Mouse (Mus musculus) left cerebral cortex, adult 18-20 months (tissue): ENCODE measurements around the gene Olig1. TPM values are rescaled to one million over a fixed set of nuclear protein-coding genes. Genes with fewer than 3 reads are reported as not detected.

ENCODE experiments used
- DNase-seq, 2 experiments: peaks; one replicate each; pipeline ENCODE4 v3.0.0; 2021 to 2022; ENCODE audit warnings: low spot score in 2 of 2, mixed read lengths in 1 of 2
- total RNA-seq, 2 experiments: library from RNA; stranded (reverse); gene quantifications; 2 replicates each; pipeline ENCODE4 v1.2.3; 2021

Olig1 gene
- total RNA-seq, 2 experiments from 2014 or later = 67.3 to 77.0 TPM

DNA sequence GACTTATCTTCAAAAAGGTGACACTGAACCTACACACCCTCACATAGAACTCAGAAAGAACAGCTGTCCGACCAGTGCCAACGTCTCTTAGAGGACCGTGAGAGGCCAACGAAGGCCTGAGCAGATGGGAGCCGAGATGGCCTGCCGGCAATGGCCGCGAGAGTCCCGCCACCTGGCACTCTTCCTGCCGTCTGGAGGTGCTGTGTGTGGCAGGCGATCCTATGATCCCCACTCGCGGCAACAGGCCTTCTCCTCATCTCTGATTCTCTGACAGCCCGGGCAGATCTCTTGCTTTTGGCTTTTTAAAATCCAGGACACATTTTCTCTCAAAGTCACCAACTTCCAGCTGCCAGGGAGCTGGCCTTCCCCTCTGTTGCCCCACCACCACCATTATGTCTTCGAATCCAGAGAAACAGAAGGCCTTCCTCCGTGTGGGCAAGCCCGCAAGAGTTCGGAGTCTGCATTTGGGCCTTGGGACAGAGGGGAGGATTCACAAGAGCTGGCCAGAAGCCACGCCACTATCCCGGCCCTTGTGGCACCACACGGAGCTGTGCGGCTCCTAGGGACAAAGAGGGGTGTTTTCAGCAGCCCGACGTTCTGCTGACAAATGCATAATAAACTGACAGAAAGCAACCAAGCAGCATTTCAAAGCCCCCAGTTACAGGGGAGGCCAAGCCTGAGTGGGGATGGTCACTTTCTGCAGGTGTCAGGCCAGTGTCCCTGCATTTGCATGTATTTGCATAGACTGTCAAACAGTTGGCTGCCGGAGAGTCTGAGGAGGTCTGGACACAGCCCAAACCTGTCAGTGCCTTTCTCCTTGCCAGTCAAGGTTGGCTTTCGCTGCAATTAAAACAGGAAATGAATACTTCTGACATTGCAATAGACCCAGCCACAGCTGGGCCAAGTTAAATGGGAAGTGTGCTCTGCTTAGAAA is 34.5 kb downstream of the Olig1 start:
- DNase-seq = peak in 1 of 2 experiments; percentile 18

DNA sequence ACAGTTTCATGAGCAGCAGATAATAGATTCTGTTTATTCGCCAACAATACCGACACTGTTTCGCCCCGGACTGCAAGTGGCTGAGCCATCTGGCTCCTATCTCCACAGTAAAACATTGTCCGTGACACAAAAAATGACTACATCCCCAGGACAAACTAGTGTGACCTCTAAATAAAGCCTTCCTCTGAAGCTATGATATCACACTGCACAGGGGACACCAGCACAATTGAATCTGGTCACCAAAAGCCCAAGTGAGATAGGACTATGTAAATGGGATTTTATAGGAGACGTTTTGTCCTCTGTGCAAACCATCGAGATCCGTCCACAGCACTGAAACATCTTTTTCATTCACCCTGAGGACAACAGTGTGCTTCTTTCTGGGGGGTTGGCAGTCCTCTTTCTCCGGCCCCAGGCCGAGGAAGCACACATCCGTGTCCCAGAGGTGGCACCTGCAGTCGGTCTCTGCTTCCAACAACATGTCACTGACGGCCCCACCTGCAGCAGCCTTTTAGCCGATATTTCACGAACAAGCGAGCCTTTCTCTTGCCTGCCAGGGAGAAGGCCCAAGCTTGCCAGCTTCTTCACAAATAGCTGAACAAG is 36.0 kb downstream of the Olig1 start:
- peak in 1 of 2 experiments; percentile 26 for DNase-seq

DNA sequence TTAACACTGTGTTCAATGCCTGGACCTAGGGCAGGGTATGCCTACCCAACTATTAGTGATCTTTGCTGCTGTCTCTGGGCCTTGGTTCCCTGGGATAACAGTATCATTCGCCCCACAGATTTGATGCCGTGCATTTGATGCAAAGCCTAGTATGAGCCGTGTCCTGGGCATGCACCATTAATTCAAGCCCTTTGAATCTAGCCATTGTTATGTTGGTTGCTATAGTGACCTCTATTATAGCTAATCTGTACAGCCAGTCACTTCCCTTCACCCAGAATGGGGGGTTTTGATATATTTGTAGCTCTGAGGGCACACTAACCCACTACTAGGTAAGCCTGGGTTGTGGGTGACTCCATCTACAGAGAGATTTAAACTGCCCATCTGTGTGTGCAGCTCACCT is 40.3 kb downstream of the Olig1 start:
- no peak for DNase-seq

DNA sequence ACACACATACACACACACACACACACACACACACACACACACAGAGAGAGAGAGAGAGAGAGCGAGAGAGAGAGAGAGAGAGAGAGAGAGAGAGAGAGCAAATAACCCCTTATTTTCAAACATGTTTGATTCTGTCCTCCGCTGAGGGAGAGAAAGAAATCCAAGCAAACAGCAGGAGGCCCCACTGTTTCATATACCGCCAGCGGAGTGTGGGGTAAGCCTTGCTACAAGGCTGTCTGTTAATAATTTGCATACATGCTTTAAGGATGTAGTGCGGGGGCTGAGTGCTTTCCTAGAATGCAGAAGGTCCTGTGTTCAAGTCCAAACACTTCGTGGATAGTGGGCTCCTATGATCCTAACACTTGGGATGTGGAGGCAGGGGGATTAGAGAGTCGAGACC is 43.3 kb downstream of the Olig1 start:
- no peak for DNase-seq

DNA sequence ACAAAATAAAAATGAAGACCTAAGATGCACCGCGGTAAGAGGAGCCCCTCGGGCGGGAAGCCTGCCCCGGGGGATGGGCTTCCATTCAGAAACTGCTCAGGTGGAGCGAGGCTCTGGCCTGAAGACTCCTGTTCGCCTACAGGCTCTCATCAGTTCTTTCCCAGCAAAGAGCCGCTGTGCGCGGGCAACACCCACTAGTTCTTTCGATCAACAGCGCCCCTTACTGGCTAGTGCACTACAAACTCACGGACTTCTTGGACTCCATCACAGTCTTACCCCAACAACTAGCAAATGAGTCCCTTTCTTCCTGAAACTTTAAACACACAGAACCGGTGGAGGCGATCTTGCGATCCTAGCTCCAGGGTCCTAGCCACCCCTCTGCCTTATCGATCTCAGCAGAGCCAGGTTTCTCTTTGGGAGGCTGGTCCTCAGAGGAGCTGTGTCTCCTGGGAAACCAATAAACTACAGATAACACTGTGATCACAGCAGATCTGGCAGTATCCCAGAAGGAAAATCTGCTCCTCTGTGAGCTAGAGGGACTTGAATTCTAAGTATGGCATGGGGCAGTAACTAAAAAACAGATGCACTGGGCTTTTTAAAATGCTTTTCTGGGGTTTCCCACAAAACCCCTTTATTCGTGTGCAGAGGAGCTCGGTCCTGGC is 44.7 kb downstream of the Olig1 start:
- DNase-seq = peak; percentile 73 to 78

DNA sequence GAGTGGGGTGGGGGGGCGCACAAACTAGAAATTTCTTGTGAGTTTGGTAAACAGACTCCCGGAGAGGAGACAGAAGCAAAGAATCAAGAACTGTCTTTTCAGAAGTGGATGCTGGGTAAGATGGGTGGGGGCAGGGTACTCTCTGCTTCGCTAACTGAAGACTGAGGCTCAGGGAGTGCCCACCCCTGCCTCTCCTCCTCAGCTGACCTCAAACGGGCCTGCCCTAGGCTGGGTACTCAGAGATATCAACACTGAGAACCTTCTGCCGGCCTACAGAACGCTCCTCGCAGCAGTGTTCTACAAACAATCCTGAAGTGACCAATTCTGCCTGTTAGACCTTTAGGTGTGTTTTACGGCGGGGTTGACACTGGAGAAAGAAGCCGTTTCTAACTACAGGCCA is 50.6 kb downstream of the Olig1 start:
- DNase-seq = no peak

DNA sequence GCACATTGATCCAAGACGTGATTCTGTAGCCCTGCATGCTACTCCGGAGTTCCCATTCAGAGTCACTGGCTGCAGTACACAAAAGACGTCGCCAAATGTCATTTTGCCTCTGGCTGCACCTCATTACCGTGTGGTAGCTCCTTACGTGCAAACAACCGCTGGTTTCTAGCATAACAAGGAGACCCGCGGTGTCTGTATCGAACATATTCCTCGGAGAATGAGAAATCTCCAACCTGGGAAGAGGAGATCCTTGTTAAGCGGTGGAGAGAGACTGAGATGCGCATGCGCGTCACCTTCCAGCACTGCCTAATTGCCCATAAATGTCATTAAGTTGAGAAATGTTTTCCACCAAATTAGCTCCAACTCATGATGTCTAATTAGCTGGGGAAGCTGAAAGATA is 51.0 kb downstream of the Olig1 start:
- no peak for DNase-seq

Other genes starting within 250 kb of the Olig1 start
- gene Paxbp1, start 225.2 kb upstream of the Olig1 start, total RNA-seq = 10 to 100 TPM; 56.1 to 59.4 TPM
- gene 4932438H23Rik, start 174.7 kb upstream of the Olig1 start, total RNA-seq = 1 to 10 TPM in 1 of 2 experiments, under 1 TPM in 1; 0.75 to 1.1 TPM
- 10 to 100 TPM; 19.5 to 22.6 TPM for gene Olig2, start 44.3 kb upstream of the Olig1 start, total RNA-seq
- 10 to 100 TPM; 21.0 to 23.7 TPM for gene Ifnar2, start 103.0 kb downstream of the Olig1 start, total RNA-seq
- gene Gm21970, start 121.9 kb downstream of the Olig1 start, total RNA-seq = not detected
- gene Il10rb, start 136.4 kb downstream of the Olig1 start, total RNA-seq = 1 to 10 TPM; 9.8 to 9.9 TPM
- 10 to 100 TPM; 41.7 to 53.2 TPM for gene Ifnar1, start 215.5 kb downstream of the Olig1 start, total RNA-seq